Comparison of ENCODE assay signal across 9 mouse cellular contexts in the genomic region with DNA sequence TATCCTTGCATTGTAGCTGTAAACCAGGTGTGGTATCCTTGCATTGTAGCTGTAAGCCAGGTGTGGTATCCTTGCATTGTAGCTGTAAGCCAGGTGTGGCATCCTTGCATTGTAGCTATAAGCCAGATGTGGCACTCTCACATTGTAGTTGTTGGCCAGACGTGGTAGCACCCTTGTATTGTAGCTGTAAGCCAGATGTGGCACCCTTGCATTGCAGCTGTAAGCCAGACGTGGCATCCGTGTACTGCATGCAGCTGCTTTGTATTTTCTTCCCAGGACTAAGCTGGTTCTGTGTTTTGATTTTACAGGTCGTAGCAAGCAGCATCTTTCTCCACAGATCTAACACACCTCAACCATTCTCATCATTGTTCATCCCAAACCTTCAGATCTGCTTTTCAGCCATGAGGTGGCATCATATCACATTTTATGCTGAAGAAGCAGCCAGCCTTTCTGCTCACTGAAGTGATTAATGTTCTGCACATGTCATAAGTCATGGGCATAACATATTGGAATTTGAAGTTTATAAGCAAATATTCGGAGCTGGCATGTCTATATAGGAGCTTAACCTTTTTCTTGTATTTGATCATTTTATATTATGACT.
DNase-seq lines count a peak whose midpoint lies in the region; ATAC-seq and TF ChIP-seq lines count a peak whose summit lies in the region.
"Had no signal": no experiment of that assay in that cellular context is flagged by ENCODE, and none has a peak within 500 bp of the region (broad histone marks: within the 10 kb centered on the region; RNA-seq: fewer than 3 reads in every experiment).

No protein-coding gene starts in this region.

- no peaks in the 10 kb centered on the region for H3K27me3 ChIP-seq in hindbrain, embryonic 16.5 days (replicated peaks; ENCODE audit: control insufficient read depth, insufficient read depth, low read length)

- H3K4me1 ChIP-seq in hindbrain, embryonic 16.5 days (ENCODE audit: control insufficient read depth, insufficient read depth, low read depth, low read length): no peaks in the 10 kb centered on the region

- H3K36me3 ChIP-seq in hindbrain, embryonic 16.5 days (ENCODE audit: control insufficient read depth, insufficient read depth, low read length): no peaks in the 10 kb centered on the region

- H3K9ac ChIP-seq in hindbrain, embryonic 16.5 days (ENCODE audit: low read depth, low read length): no peak overlapping the region
- H3K9ac ChIP-seq: liver, embryonic 14.5 days had no signal

- peak; percentile 34; the same call in 1 of the 2 replicates for TF ChIP-seq CTCF in gastrocnemius, adult 2 months (IDR thresholded peaks at IDR 0.05)

- H3K4me2 ChIP-seq in hindbrain, embryonic 16.5 days (ENCODE audit: low read length): no peak overlapping the region

- intact Hi-C loops in gastrocnemius, adult 2 months (cut with DNase I): loop anchor here (2.0 kb wide), 1 partner anchor 649 kb away; no protein-coding TSS in a partner anchor

- no peak overlapping the region for H3K4me3 ChIP-seq in gastrocnemius, adult 2 months
- H3K4me3 ChIP-seq in hindbrain, embryonic 16.5 days (ENCODE audit: low read length): no peak overlapping the region

- no peak for DNase-seq in gastrocnemius, adult 2 months
- DNase-seq in gastrocnemius, postnatal 4 days (ENCODE audit: low spot score in 2 of 2): no peak
- DNase-seq in right cerebral cortex, adult 18-20 months: peak; percentile 15
- no peak for DNase-seq in right cerebral cortex, postnatal 14 days
- peak; percentile 53 for DNase-seq in retina, postnatal 1 day
- no peak for DNase-seq in spleen, adult 12 weeks (ENCODE audit: low spot score)
- no peak for DNase-seq in urinary bladder, postnatal 10 days (ENCODE audit: low spot score)

- H3K27ac ChIP-seq in gastrocnemius, adult 2 months: no peak overlapping the region
- H3K27ac ChIP-seq in hindbrain, embryonic 16.5 days (ENCODE audit: low read depth, low read length): no peak overlapping the region
- H3K27ac ChIP-seq: liver, embryonic 14.5 days had no signal

- no peaks in the 10 kb centered on the region for H3K9me3 ChIP-seq in hindbrain, embryonic 16.5 days (ENCODE audit: control insufficient read depth, low read length)

- peak; percentile 90 for ATAC-seq in hindbrain, embryonic 16.5 days

- 60% methylated on average over 5 of the region's 5 CpGs for WGBS in hindbrain, embryonic 16.5 days

Comparison
In these comparisons a context has a peak if more than half of its experiments do, and no peak if none do; other contexts are left out.
1. DNase-seq: peak in right cerebral cortex, adult 18-20 months (single experiment) and retina, postnatal 1 day (single experiment); none in gastrocnemius, adult 2 months (single experiment), gastrocnemius, postnatal 4 days (0 of 2), right cerebral cortex, postnatal 14 days (single experiment), spleen, adult 12 weeks (single experiment) and urinary bladder, postnatal 10 days (single experiment).